Mouse (Mus musculus): ENCODE results near the gene Mettl21a.
A peak's percentile ranks its signal among the peaks of the same experiment; 100 is the strongest.
"Not testable (repeated sequence)": the region's sequence is repeated elsewhere in the genome, so short reads cannot be mapped to it uniquely, and the experiment has no call there.

Gene Mettl21a

GRCm38 (mm10) chr1:64614801-64615345, 2.2 kb downstream of the Mettl21a start:
- no peak for DNase-seq (ENCODE audit: extremely low spot score, low spot score)

DNA sequence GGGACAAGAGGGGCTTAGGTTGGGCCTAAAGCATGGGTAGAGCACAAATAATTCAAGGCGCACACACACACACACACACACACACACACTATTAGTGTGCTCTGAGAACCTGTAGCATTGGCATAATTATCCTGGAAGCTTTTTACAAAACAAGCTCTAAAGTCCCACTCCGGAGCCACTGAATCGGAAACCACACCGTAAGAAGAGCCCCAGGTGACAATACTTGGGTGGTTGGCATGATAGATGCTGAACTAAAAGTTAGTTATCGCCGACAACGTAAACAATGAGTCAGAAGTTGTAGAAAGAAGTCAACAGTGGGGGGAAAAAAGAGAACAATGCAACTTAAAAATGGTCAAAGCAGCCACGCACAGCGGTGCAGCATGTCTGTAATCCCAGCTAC, 2.7 kb downstream of the Mettl21a start:
- no peak for DNase-seq (ENCODE audit: extremely low spot score, low spot score)

DNA sequence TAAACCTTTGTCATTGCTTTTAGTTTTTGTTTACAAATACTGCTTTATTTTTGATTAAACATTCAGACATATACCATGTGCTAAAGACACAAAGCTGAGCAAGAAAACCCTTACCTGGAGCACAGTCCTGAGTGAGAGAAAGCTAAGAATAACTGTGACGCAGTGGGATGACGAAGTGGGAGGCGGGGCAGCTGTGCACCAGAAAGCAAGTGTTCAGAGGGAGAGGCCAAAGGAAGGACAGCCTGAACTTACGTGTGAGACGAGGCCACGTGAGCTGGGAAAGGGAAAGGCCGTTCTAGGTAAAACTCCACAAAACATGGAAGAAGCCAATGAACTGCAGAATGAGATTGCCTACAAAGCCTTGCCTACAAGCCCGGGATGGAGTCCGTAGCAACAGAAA, 7.1 kb downstream of the Mettl21a start:
- peak; percentile 10 for DNase-seq (ENCODE audit: extremely low spot score, low spot score)

GRCm38 (mm10) chr1:64609145-64609544, 7.9 kb downstream of the Mettl21a start:
- no peak for DNase-seq (ENCODE audit: extremely low spot score, low spot score)

GRCm38 (mm10) chr1:64603381-64603780, 13.7 kb downstream of the Mettl21a start:
- no peak for DNase-seq (ENCODE audit: extremely low spot score, low spot score)

GRCm38 (mm10) chr1:64601242-64601842, 15.7 kb downstream of the Mettl21a start:
- no peak for DNase-seq (ENCODE audit: extremely low spot score, low spot score)

GRCm38 (mm10) chr1:64600413-64601077, 16.5 kb downstream of the Mettl21a start:
- no peak for DNase-seq (ENCODE audit: extremely low spot score, low spot score)

DNA sequence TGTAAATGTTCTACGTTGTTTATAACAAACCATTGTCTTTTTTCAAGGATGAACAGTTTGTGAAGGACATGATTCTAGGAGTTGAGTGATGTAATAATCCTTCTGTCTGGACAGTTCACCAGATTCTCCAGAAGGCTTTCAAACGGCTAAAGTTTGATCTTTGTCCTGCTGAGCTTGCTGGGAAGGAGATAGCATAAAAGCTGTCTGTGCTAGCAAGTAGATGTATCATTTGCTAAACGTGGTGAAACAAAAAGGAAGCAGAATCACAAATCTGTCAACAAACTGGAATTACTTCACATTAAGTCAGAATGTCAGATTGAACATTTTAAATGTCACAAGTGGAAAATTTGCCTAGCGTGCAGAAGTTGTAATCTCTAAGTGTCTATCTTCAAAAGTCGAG, 18.1 kb downstream of the Mettl21a start:
- no peak for DNase-seq (ENCODE audit: extremely low spot score, low spot score)

- DNase-seq (ENCODE audit: extremely low spot score, low spot score), result no peak
Observed at GRCm38 (mm10) chr1:64578801-64579200, 38.2 kb downstream of the Mettl21a start.

DNA sequence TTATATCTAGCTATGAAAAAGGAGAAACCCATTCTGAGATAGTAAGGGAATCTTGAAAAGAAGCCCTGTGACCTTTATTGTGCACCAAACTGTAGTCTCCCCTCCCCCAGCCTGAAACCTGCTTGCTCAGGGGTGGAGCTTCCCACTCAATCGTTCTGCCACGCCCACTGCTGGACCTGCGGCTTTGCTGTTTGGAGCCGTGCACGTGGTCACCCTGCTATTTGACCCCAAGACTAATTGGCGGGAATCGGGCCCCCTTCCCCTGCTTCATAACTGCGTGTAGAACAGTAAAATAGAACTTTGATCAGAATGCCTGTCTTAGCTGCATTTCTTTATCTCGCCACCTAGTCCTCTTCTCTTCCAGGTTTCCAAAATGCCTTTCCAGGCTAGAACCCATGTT, 39.1 kb downstream of the Mettl21a start:
- DNase-seq (ENCODE audit: extremely low spot score, low spot score), result not testable (repeated sequence)

DNA sequence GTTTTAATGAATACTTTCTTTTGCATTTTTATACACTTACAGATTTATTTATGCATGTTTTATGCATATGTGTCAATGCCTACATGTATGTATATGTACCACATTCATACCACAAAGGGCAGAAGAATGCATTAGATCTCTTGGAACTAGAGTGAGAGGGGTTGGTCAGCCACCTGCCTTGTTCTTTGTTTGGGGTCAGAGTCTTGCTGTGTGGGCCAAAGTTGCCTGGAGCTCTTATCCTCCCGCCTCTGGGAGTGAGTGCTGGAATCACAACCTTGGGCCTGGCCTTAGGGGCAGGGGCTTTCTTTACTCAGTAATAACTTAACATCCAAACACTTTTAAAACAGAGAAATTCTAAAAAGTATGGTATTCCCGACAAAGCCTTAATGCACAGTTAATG, 40.3 kb downstream of the Mettl21a start:
- no peak for DNase-seq (ENCODE audit: extremely low spot score, low spot score)

DNA sequence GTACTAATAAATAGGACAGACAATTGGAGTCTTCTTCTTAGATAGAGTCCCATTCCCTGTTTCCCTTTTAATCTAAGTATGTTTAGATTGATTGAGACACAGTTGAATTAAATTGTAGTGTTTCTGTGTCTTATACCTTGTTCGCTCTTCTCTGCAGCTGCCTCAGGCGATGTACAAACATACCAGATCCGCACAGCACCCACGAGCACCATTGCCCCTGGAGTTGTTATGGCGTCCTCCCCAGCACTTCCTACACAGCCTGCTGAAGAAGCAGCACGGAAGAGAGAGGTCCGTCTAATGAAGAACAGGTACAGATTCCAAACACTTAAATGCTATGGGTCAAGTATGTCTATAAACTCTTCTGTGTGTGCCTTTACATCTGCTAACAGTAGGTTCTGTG, 41.0 kb downstream of the Mettl21a start:
- DNase-seq (ENCODE audit: extremely low spot score, low spot score), result no peak

DNA sequence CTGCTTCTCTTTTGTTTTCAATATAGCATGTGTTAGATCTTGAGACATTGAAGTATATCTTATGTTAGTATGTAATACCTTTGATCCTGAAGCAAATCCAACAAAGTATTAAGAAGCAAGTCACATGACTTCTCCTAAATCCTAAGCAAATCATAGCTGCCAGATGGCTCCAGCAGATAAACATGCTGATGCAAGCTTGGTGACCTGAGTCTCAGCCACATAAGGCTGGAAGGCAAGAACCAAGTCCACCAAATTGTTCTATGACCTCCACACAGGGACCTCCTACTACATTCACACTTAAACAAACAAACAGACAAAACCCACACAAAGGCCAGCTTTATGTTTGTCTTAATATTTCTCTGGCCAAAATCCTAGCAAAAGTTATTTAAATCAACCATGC, 48.8 kb downstream of the Mettl21a start:
- no peak for DNase-seq (ENCODE audit: extremely low spot score, low spot score)

DNA sequence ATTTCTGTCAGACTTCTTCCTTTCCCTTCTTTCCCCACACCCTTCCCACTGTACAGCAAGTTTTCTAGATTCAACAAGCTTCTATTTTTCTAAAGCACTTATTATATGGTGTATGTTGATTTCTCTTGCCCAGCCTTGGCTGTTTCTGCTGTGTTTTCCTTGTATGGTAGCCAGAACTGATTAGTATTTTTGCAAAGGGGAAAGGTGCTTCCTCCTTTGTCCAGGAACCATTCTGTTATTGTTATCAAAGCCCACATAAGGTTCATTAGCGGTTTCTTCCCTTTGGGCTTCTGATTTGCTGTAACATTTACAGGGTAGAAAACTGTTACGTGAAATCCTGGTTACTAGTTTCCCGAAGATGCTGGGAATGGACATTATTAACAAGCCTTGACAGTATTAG, 56.9 kb downstream of the Mettl21a start:
- no peak for DNase-seq (ENCODE audit: extremely low spot score, low spot score)

Data from neural tube, embryonic 10.5 days (tissue).